Mouse (Mus musculus): ENCODE measurements around the gene Gm32742. TPM values are rescaled to one million over a fixed set of nuclear protein-coding genes. Genes with fewer than 3 reads are reported as not detected.
"Not testable (repeated sequence)": the region's sequence is repeated elsewhere in the genome, so short reads cannot be mapped to it uniquely, and the experiment has no call there.

The Gm32742 gene
- polyA plus RNA-seq, 1 experiment from 2014 or later, result 0.03 TPM

GRCm38 (mm10) chr9:51144218-51144617, 21.1 kb downstream of the Gm32742 start:
- Histone ChIP-seq H3K27ac (no peak overlapping the region), H3K4me1 (no peaks in the 10 kb centered on the region), H3K27me3 (0 out of 2 replicates have a peak, but pooled peaks cover 3% of the 10 kb centered on the region), H3K36me3 (replicated peaks) (no peaks in the 10 kb centered on the region), H3K9ac (no peak overlapping the region), H3K4me2 (no peak overlapping the region), H3K9me3 (no peaks in the 10 kb centered on the region), H3K4me3 (replicated peaks) (no peak overlapping the region)
- ATAC-seq (ENCODE audit: low FRiP score), result no peak
- WGBS, result 79% methylated on average over 6 of the region's 6 CpGs

GRCm38 (mm10) chr9:51143437-51143836, 21.9 kb downstream of the Gm32742 start:
- Histone ChIP-seq H3K36me3 (replicated peaks) (no peaks in the 10 kb centered on the region), H3K27me3 (no peaks in the 10 kb centered on the region), H3K4me1 (no peaks in the 10 kb centered on the region), H3K27ac (no peak overlapping the region), H3K4me2 (no peak overlapping the region), H3K4me3 (replicated peaks) (no peak overlapping the region), H3K9ac (no peak overlapping the region), H3K9me3 (no peaks in the 10 kb centered on the region)
- no peak for ATAC-seq (ENCODE audit: low FRiP score)
- 81% methylated on average over 1 of the region's 1 CpGs for WGBS

- no peak for ATAC-seq (ENCODE audit: low FRiP score)
- 81% methylated on average over 3 of the region's 3 CpGs for WGBS
Observed at GRCm38 (mm10) chr9:51140711-51141110, 24.6 kb downstream of the Gm32742 start.

GRCm38 (mm10) chr9:51139401-51139800, 25.9 kb downstream of the Gm32742 start:
- H3K4me3 ChIP-seq (replicated peaks); H3K4me2 ChIP-seq; H3K9me3 ChIP-seq; H3K36me3 ChIP-seq (replicated peaks); H3K4me1 ChIP-seq; H3K27me3 ChIP-seq; H3K27ac ChIP-seq; H3K9ac ChIP-seq; ATAC-seq (ENCODE audit: low FRiP score): not testable (repeated sequence)
- 89% methylated on average over 1 of the region's 1 CpGs for WGBS

More at GRCm38 (mm10) chr9:51140711-51141110, 24.6 kb downstream of the Gm32742 start:
- H3K4me1 ChIP-seq, result no peaks in the 10 kb centered on the region
- no peak overlapping the region for H3K4me3 ChIP-seq (replicated peaks)
- H3K27ac ChIP-seq, result no peak overlapping the region
- no peaks in the 10 kb centered on the region for H3K36me3 ChIP-seq (replicated peaks)
- H3K4me2 ChIP-seq, result no peak overlapping the region
- no peaks in the 10 kb centered on the region for H3K9me3 ChIP-seq
- H3K27me3 ChIP-seq, result no peaks in the 10 kb centered on the region
- no peak overlapping the region for H3K9ac ChIP-seq

- H3K4me2 ChIP-seq, result no peak overlapping the region
- no peaks in the 10 kb centered on the region for H3K36me3 ChIP-seq (replicated peaks)
- no peak overlapping the region for H3K9ac ChIP-seq
- ATAC-seq (ENCODE audit: low FRiP score), result no peak
- no peaks in the 10 kb centered on the region for H3K4me1 ChIP-seq
- H3K27me3 ChIP-seq, result no peaks in the 10 kb centered on the region
- no peak overlapping the region for H3K27ac ChIP-seq
- no peaks in the 10 kb centered on the region for H3K9me3 ChIP-seq
- 97% methylated on average over 1 of the region's 1 CpGs for WGBS
- H3K4me3 ChIP-seq (replicated peaks), result no peak overlapping the region
Observed at GRCm38 (mm10) chr9:51138301-51138700, 27.0 kb downstream of the Gm32742 start.

- Histone ChIP-seq H3K9me3 (no peaks in the 10 kb centered on the region), H3K4me3 (replicated peaks) (no peak overlapping the region), H3K27ac (no peak overlapping the region), H3K9ac (no peak overlapping the region), H3K36me3 (replicated peaks) (no peaks in the 10 kb centered on the region), H3K4me2 (no peak overlapping the region), H3K4me1 (no peaks in the 10 kb centered on the region), H3K27me3 (no peaks in the 10 kb centered on the region)
- 86% methylated on average over 1 of the region's 1 CpGs for WGBS
- no peak for ATAC-seq (ENCODE audit: low FRiP score)
Observed at GRCm38 (mm10) chr9:51137836-51138235, 27.5 kb downstream of the Gm32742 start.

GRCm38 (mm10) chr9:51137432-51137831, 27.9 kb downstream of the Gm32742 start:
- Histone ChIP-seq H3K36me3 (replicated peaks) (no peaks in the 10 kb centered on the region), H3K4me3 (replicated peaks) (no peak overlapping the region), H3K27me3 (no peaks in the 10 kb centered on the region), H3K4me2 (no peak overlapping the region), H3K9me3 (no peaks in the 10 kb centered on the region), H3K9ac (no peak overlapping the region), H3K4me1 (no peaks in the 10 kb centered on the region), H3K27ac (no peak overlapping the region)
- no peak for ATAC-seq (ENCODE audit: low FRiP score)
- 85% methylated on average over 4 of the region's 4 CpGs for WGBS

GRCm38 (mm10) chr9:51136985-51137384, 28.3 kb downstream of the Gm32742 start:
- H3K9ac ChIP-seq, result no peak overlapping the region
- no peaks in the 10 kb centered on the region for H3K27me3 ChIP-seq
- H3K4me1 ChIP-seq, result no peaks in the 10 kb centered on the region
- H3K9me3 ChIP-seq, result no peaks in the 10 kb centered on the region
- ATAC-seq (ENCODE audit: low FRiP score), result no peak
- WGBS, result 60% methylated on average over 3 of the region's 3 CpGs
- H3K4me3 ChIP-seq (replicated peaks), result no peak overlapping the region
- no peak overlapping the region for H3K27ac ChIP-seq
- no peak overlapping the region for H3K4me2 ChIP-seq
- no peaks in the 10 kb centered on the region for H3K36me3 ChIP-seq (replicated peaks)

GRCm38 (mm10) chr9:51114767-51115166, 50.5 kb downstream of the Gm32742 start:
- Histone ChIP-seq H3K9me3 (no peaks in the 10 kb centered on the region), H3K4me1 (no peaks in the 10 kb centered on the region), H3K27ac (no peak overlapping the region), H3K4me3 (replicated peaks) (no peak overlapping the region), H3K27me3 (no peaks in the 10 kb centered on the region), H3K36me3 (replicated peaks) (no peaks in the 10 kb centered on the region), H3K9ac (no peak overlapping the region), H3K4me2 (no peak overlapping the region)
- ATAC-seq (ENCODE audit: low FRiP score), result no peak
- 90% methylated on average over 4 of the region's 4 CpGs for WGBS

- Histone ChIP-seq H3K4me3 (replicated peaks) (no peak overlapping the region), H3K27me3 (peaks cover 21% of the 10 kb centered on the region), H3K27ac (no peak overlapping the region), H3K4me2 (no peak overlapping the region), H3K9me3 (no peaks in the 10 kb centered on the region), H3K9ac (no peak overlapping the region), H3K4me1 (peaks cover 15% of the 10 kb centered on the region), H3K36me3 (replicated peaks) (no peaks in the 10 kb centered on the region)
- ATAC-seq (ENCODE audit: low FRiP score), result no peak
- WGBS, result 87% methylated on average over 2 of the region's 2 CpGs
Observed at GRCm38 (mm10) chr9:51105751-51106150, 59.6 kb downstream of the Gm32742 start.

GRCm38 (mm10) chr9:51103808-51104514, 61.4 kb downstream of the Gm32742 start:
- Histone ChIP-seq H3K9me3 (no peaks in the 10 kb centered on the region), H3K9ac (peak overlapping the region; percentile 71), H3K36me3 (replicated peaks) (no peaks in the 10 kb centered on the region), H3K4me1 (peaks cover 15% of the 10 kb centered on the region), H3K4me3 (replicated peaks) (peak overlapping the region; percentile 57), H3K27ac (no peak overlapping the region), H3K27me3 (peaks cover 28% of the 10 kb centered on the region), H3K4me2 (peak overlapping the region; percentile 100)
- 13% methylated on average over 29 of the region's 30 CpGs for WGBS
- ATAC-seq (ENCODE audit: low FRiP score), result peak; percentile 74

- WGBS, result 2% methylated on average over 44 of the region's 44 CpGs
Observed at GRCm38 (mm10) chr9:51102963-51103807, 62.1 kb downstream of the Gm32742 start.

More at GRCm38 (mm10) chr9:51102963-51103807, 62.1 kb downstream of the Gm32742 start:
- Histone ChIP-seq H3K4me3 (replicated peaks) (peak overlapping the region; percentile 57), H3K9me3 (no peaks in the 10 kb centered on the region), H3K9ac (peak overlapping the region; percentile 71), H3K4me1 (peaks cover 15% of the 10 kb centered on the region), H3K36me3 (replicated peaks) (no peaks in the 10 kb centered on the region), H3K27me3 (peaks cover 28% of the 10 kb centered on the region), H3K27ac (no peak overlapping the region), H3K4me2 (peak overlapping the region; percentile 100)
- ATAC-seq (ENCODE audit: low FRiP score), result peak; percentile 75

Measured in forebrain, embryonic 12.5 days (tissue).